Mouse (Mus musculus): ENCODE data around the gene Col4a2.

DNA sequence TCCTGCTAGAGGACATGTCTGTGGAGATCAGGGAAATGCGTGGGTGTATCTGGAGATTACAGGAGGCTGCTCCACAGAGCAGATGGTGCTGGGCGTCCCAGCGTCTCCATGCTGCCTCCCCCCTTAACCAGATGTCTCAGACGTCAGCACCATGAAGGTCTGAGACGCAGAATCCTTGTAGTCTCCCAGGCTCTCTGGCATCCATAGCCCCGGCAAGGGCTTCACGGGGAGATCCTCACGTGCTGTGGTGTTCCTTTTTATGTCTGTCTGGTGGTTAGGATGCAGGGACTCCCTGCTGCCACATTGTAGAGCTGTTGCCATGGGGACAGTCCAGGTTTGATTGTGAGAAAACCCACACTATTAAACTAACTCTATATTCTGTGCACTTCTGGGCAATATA, 101.7 kb downstream of the Col4a2 start:
- TF ChIP-seq CTCF (conservative IDR thresholded peaks at IDR 0.05; ENCODE audit: low read length) (no peak), POU5F1 (IDR thresholded peaks at IDR 0.05; ENCODE audit: borderline replicate concordance, low read length) (no peak)
